Mouse (Mus musculus): Measurements from ENCODE around the gene Traf1. TPM values are rescaled to one million over a fixed set of nuclear protein-coding genes. Genes with fewer than 3 reads are reported as not detected.

Traf1 gene
- polyA plus RNA-seq, 1 experiment, result 0.44 TPM

DNA sequence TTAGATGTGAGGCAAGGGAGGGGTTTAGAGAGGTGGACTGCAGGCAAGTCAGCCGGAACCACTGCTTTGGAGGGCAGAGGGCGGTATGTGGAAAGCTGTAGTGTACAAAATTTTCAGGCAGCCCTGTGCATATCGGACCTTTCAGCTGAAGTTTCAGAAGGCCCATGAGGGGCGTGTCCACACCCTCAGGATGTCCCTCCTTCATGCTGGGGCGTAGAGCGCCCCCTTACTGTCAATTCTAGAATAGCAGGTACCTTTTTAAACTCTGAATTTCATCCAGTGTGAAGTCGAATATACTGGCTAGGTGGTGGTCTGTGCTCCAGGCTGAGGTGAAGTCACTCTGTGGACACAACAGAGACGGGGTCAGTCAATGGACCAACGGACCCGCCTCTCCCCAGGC is 63.8 kb downstream of the Traf1 start:
- Histone ChIP-seq H3K27me3 (replicated peaks) (peaks cover 15% of the 10 kb centered on the region), H3K9me3 (no peaks in the 10 kb centered on the region), H3K4me1 (peaks cover 45% of the 10 kb centered on the region), H3K36me3 (replicated peaks; ENCODE audit: low read length) (peaks cover 42% of the 10 kb centered on the region), H3K4me3 (replicated peaks) (no peak overlapping the region)
- TF ChIP-seq FLI1 (IDR thresholded peaks at IDR 0.05; ENCODE audit: low read length) (no peak), GATA1 (IDR thresholded peaks at IDR 0.05; ENCODE audit: borderline replicate concordance, low read length) (no peak)

GRCm38 (mm10) chr2:34896821-34897460 is 64.6 kb downstream of the Traf1 start:
- H3K27me3 ChIP-seq (replicated peaks), result peaks cover 16% of the 10 kb centered on the region
- TF ChIP-seq FLI1 (IDR thresholded peaks at IDR 0.05; ENCODE audit: low read length) (no peak), GATA1 (IDR thresholded peaks at IDR 0.05; ENCODE audit: borderline replicate concordance, low read length) (no peak)
- peaks cover 48% of the 10 kb centered on the region for H3K4me1 ChIP-seq
- no peak overlapping the region for H3K4me3 ChIP-seq (replicated peaks)
- H3K36me3 ChIP-seq (replicated peaks; ENCODE audit: low read length), result peaks cover 41% of the 10 kb centered on the region
- H3K9me3 ChIP-seq, result no peaks in the 10 kb centered on the region

DNA sequence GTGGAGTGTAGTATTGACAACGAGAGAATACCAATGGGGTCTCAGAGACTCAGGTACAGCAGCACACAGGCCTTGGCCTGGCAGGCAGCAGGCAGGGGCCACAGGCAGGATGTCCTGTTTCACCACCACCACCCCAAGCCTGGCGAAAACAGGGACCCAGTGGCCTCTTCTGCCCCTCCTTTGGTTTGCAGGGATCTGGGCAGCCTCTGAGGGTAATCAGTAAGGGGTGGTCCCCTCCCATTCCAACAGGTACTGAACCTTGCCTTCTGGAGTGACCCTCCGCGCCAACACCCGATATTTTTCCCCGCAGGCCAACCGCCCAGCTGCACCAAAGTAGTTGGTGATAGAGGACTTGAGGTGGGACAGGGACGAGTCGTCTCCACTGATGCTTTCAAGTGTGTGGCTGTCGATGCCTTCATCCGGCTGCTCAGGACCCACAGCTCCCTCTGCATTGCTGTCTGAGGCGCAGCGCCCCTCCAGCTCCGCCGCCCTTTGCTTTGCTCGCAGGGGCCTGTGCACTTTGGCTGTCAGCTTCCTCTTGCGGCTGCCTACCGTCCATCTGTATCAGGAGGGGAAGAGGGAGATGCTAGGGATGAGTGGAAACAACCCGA is 66.0 kb downstream of the Traf1 start:
- H3K27me3 ChIP-seq (replicated peaks), result peaks cover 21% of the 10 kb centered on the region
- no peaks in the 10 kb centered on the region for H3K9me3 ChIP-seq
- H3K4me3 ChIP-seq (replicated peaks), result no peak overlapping the region
- H3K36me3 ChIP-seq (replicated peaks; ENCODE audit: low read length), result peaks cover 36% of the 10 kb centered on the region
- TF ChIP-seq GATA1 (IDR thresholded peaks at IDR 0.05; ENCODE audit: borderline replicate concordance, low read length) (no peak), FLI1 (IDR thresholded peaks at IDR 0.05; ENCODE audit: low read length) (no peak)
- H3K4me1 ChIP-seq, result peaks cover 48% of the 10 kb centered on the region

- no peak for TF ChIP-seq FLI1 (IDR thresholded peaks at IDR 0.05; ENCODE audit: low read length)
- TF ChIP-seq GATA1 (IDR thresholded peaks at IDR 0.05; ENCODE audit: borderline replicate concordance, low read length), result no peak
- Histone ChIP-seq H3K36me3 (replicated peaks; ENCODE audit: low read length) (peaks cover 22% of the 10 kb centered on the region), H3K4me3 (replicated peaks) (peak overlapping the region; percentile 21), H3K27me3 (replicated peaks) (peaks cover 30% of the 10 kb centered on the region), H3K9me3 (no peaks in the 10 kb centered on the region), H3K4me1 (peaks cover 48% of the 10 kb centered on the region)
Measured at GRCm38 (mm10) chr2:34893950-34894349, 67.6 kb downstream of the Traf1 start.

Other genes starting within 250 kb of the Traf1 start
- gene Gapvd1, start 206.5 kb downstream of the Traf1 start, polyA plus RNA-seq (2012; ENCODE audit: insufficient read depth, low replicate concordance), result 4.8 and 5.6 TPM in 2 replicates
- gene Hspa5, start 189.8 kb downstream of the Traf1 start, polyA plus RNA-seq (2012; ENCODE audit: insufficient read depth, low replicate concordance), result 45.7 and 148 TPM in 2 replicates
- gene Rabepk, start 161.9 kb downstream of the Traf1 start, polyA plus RNA-seq (2012; ENCODE audit: insufficient read depth, low replicate concordance), result 4.8 and 9.0 TPM in 2 replicates
- gene Fbxw2, start 135.5 kb downstream of the Traf1 start, polyA plus RNA-seq (2012; ENCODE audit: insufficient read depth, low replicate concordance), result 2.7 and 16.3 TPM in 2 replicates
- not detected in 2 replicates for gene Gm34653, start 128.8 kb downstream of the Traf1 start, polyA plus RNA-seq (2012; ENCODE audit: insufficient read depth, low replicate concordance)
- not detected in 2 replicates for gene Cutal, start 87.4 kb downstream of the Traf1 start, polyA plus RNA-seq (2012; ENCODE audit: insufficient read depth, low replicate concordance)
- 2.9 and 3.4 TPM in 2 replicates for gene Psmd5, start 86.8 kb downstream of the Traf1 start, polyA plus RNA-seq (2012; ENCODE audit: insufficient read depth, low replicate concordance)
- gene Phf19, start 47.7 kb downstream of the Traf1 start, polyA plus RNA-seq (2012; ENCODE audit: insufficient read depth, low replicate concordance), result 1.2 TPM in 1 of 2 replicates, not detected in the other
- not detected in 2 replicates for gene Hc, start 99.7 kb upstream of the Traf1 start, polyA plus RNA-seq (2012; ENCODE audit: insufficient read depth, low replicate concordance)
- gene AI182371, start 139.8 kb upstream of the Traf1 start, polyA plus RNA-seq (2012; ENCODE audit: insufficient read depth, low replicate concordance), result 0.23 TPM in 1 of 2 replicates, not detected in the other
- 4.0 and 4.8 TPM in 2 replicates for gene Cntrl, start 147.7 kb upstream of the Traf1 start, polyA plus RNA-seq (2012; ENCODE audit: insufficient read depth, low replicate concordance)
- 1,333 and 3,452 TPM in 2 replicates for gene Rab14, start 239.3 kb upstream of the Traf1 start, polyA plus RNA-seq (2012; ENCODE audit: insufficient read depth, low replicate concordance)

Measured in megakaryocyte, embryonic 14.5 days (primary cell).